Mouse (Mus musculus): ENCODE measurements around the gene Hdgfl1. TPM values are rescaled to one million over a fixed set of nuclear protein-coding genes. Genes with fewer than 3 reads are reported as not detected.

The Hdgfl1 gene
- polyA plus RNA-seq, 1 experiment from 2014 or later, result not detected

DNA sequence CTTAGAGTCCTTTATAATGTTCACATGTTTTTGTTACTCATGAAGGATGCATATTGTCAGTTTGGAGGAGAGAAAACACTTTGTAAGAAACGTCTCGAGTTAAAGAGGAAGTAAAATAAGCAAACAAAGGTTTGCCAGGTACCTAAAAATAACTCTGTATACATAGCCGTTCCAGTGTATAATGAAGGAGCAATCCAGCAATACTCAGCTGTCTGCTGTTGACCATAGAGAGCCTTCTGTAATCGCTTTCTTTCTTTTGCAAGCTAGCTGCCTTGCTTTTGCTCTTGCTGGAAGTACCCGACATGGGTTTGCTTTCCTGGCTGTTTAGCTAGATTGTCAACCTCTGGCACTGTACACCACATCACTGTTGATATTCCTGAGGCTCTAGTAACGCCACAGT, 48.6 kb downstream of the Hdgfl1 start:
- H3K4me3 ChIP-seq, result no peak overlapping the region
- ATAC-seq (ENCODE audit: extremely low read depth, insufficient number of reproducible peaks, low FRiP score, low TSS enrichment), result no peak

DNA sequence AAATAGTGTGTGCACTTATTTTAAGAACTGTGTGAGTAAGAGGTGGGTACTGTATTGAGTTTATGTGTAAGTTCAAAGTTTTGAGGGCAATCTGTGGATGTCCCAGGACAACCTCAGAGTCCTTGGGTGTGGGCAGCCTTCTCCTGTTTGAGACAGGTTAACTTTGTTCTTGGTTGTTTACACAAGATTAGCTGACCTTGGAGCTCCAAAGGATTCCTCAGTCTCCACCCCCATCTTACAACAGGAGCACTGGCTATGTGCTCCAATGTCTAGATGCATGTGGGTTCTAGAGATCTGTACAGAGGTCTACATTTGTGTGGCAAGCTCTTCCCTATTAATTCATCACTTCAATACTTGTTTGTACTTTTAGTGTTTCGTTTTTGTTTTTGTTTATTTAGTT, 49.0 kb downstream of the Hdgfl1 start:
- H3K9ac ChIP-seq, result no peak overlapping the region
- WGBS, result 54% methylated on average over 1 of the region's 1 CpGs
- ATAC-seq (ENCODE audit: extremely low read depth, insufficient number of reproducible peaks, low FRiP score, low TSS enrichment), result no peak
- H3K4me3 ChIP-seq, result no peak overlapping the region
- H3K9me3 ChIP-seq, result no peaks in the 10 kb centered on the region
- no peak overlapping the region for H3K27ac ChIP-seq (replicated peaks)
- H3K4me1 ChIP-seq, result no peaks in the 10 kb centered on the region
- no peaks in the 10 kb centered on the region for H3K36me3 ChIP-seq
- H3K27me3 ChIP-seq (replicated peaks), result no peaks in the 10 kb centered on the region
- no peak overlapping the region for H3K4me2 ChIP-seq

More for the DNA sequence above, 48.6 kb downstream of the Hdgfl1 start:
- Histone ChIP-seq H3K36me3 (no peaks in the 10 kb centered on the region), H3K4me2 (no peak overlapping the region; the same call in 1 of the 2 replicates), H3K9ac (no peak overlapping the region), H3K4me1 (no peaks in the 10 kb centered on the region), H3K9me3 (no peaks in the 10 kb centered on the region), H3K27ac (replicated peaks) (no peak overlapping the region), H3K27me3 (replicated peaks) (no peaks in the 10 kb centered on the region)
- WGBS, result 40% methylated on average over 6 of the region's 6 CpGs

DNA sequence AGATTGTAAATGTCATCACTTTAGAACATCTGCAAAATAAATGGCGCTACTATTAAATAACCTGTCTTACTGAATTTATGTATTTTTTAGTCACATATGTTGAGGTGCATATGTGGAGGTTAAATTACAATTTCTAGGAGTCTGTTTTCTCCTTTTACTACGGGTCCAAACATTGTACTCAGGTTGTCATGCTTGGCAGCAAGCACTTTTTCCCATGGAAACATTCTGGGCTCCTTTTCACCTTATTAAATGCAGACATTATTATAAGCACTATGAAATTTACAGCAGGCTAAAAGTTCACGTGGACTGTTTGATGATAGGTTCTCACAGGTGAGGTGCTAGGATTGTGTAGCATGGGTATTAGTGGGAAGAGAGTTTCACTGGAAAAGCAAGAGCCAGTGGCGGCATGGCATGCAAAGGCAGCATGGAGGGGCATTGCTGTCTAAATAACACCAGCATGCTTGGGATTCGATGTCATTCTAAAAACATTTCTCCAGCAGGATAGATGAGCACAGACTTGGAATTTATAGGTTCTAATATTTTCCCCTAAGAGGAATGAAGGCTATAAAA, 50.7 kb downstream of the Hdgfl1 start:
- no peaks in the 10 kb centered on the region for H3K36me3 ChIP-seq
- H3K4me3 ChIP-seq, result no peak overlapping the region
- H3K4me1 ChIP-seq, result no peaks in the 10 kb centered on the region
- no peak overlapping the region for H3K9ac ChIP-seq
- H3K4me2 ChIP-seq, result no peak overlapping the region
- H3K9me3 ChIP-seq, result no peaks in the 10 kb centered on the region
- H3K27ac ChIP-seq (replicated peaks), result no peak overlapping the region
- no peak for ATAC-seq (ENCODE audit: extremely low read depth, insufficient number of reproducible peaks, low FRiP score, low TSS enrichment)
- H3K27me3 ChIP-seq (replicated peaks), result no peaks in the 10 kb centered on the region
- WGBS, result 67% methylated on average over 5 of the region's 5 CpGs
